Mouse (Mus musculus): ENCODE results near the gene Msh5. TPM values are rescaled to one million over a fixed set of nuclear protein-coding genes. Genes with fewer than 3 reads are reported as not detected.

The Msh5 gene
- polyA plus RNA-seq, 1 experiment, result 1.6 TPM

- Histone ChIP-seq H3K4me1 (ENCODE audit: control insufficient read depth, insufficient read depth, low read length) (no peaks in the 10 kb centered on the region), H3K27ac (ENCODE audit: insufficient read depth, low read depth, low read length) (no peak overlapping the region), H3K27me3 (replicated peaks; ENCODE audit: control insufficient read depth, insufficient read depth, low read length) (no peaks in the 10 kb centered on the region), H3K4me3 (ENCODE audit: insufficient read depth, low read depth, low read length) (no peak overlapping the region), H3K36me3 (ENCODE audit: control insufficient read depth, insufficient read depth, low read length) (no peaks in the 10 kb centered on the region)
- WGBS, result 77% methylated on average over 8 of the region's 8 CpGs
- DNase-seq, result no peak
- no peak for TF ChIP-seq CTCF (conservative IDR thresholded peaks at IDR 0.05; ENCODE audit: insufficient read depth, insufficient read length, low read depth, low read length)
- no peak for TF ChIP-seq POLR2A (IDR thresholded peaks at IDR 0.05; ENCODE audit: low read depth, low read length)
These were observed 14.1 kb downstream of the Msh5 start for GRCm38 (mm10) chr17:35032323-35032870.

- Histone ChIP-seq H3K27ac (ENCODE audit: insufficient read depth, low read depth, low read length) (no peak overlapping the region), H3K4me3 (ENCODE audit: insufficient read depth, low read depth, low read length) (no peak overlapping the region), H3K4me1 (ENCODE audit: control insufficient read depth, insufficient read depth, low read length) (no peaks in the 10 kb centered on the region), H3K27me3 (replicated peaks; ENCODE audit: control insufficient read depth, insufficient read depth, low read length) (no peaks in the 10 kb centered on the region), H3K36me3 (ENCODE audit: control insufficient read depth, insufficient read depth, low read length) (no peaks in the 10 kb centered on the region)
- DNase-seq, result no peak
- 85% methylated on average over 7 of the region's 7 CpGs for WGBS
- TF ChIP-seq CTCF (conservative IDR thresholded peaks at IDR 0.05; ENCODE audit: insufficient read depth, insufficient read length, low read depth, low read length), result no peak
- TF ChIP-seq POLR2A (IDR thresholded peaks at IDR 0.05; ENCODE audit: low read depth, low read length), result no peak
These were observed 14.7 kb downstream of the Msh5 start for GRCm38 (mm10) chr17:35031880-35032279.

- no peaks in the 10 kb centered on the region for H3K36me3 ChIP-seq (ENCODE audit: control insufficient read depth, insufficient read depth, low read length)
- H3K4me3 ChIP-seq (ENCODE audit: insufficient read depth, low read depth, low read length), result no peak overlapping the region
- no peaks in the 10 kb centered on the region for H3K4me1 ChIP-seq (ENCODE audit: control insufficient read depth, insufficient read depth, low read length)
- DNase-seq, result no peak
- H3K27ac ChIP-seq (ENCODE audit: insufficient read depth, low read depth, low read length), result no peak overlapping the region
- TF ChIP-seq CTCF (conservative IDR thresholded peaks at IDR 0.05; ENCODE audit: insufficient read depth, insufficient read length, low read depth, low read length), result no peak
- H3K27me3 ChIP-seq (replicated peaks; ENCODE audit: control insufficient read depth, insufficient read depth, low read length), result no peaks in the 10 kb centered on the region
- WGBS, result 89% methylated on average over 11 of the region's 11 CpGs
These were observed 15.3 kb downstream of the Msh5 start for GRCm38 (mm10) chr17:35031272-35031671.

GRCm38 (mm10) chr17:35029691-35030532 is 16.6 kb downstream of the Msh5 start:
- H3K4me1 ChIP-seq (ENCODE audit: control insufficient read depth, insufficient read depth, low read length), result no peaks in the 10 kb centered on the region
- H3K36me3 ChIP-seq (ENCODE audit: control insufficient read depth, insufficient read depth, low read length), result no peaks in the 10 kb centered on the region
- no peak overlapping the region for H3K27ac ChIP-seq (ENCODE audit: insufficient read depth, low read depth, low read length)
- TF ChIP-seq CTCF (conservative IDR thresholded peaks at IDR 0.05; ENCODE audit: insufficient read depth, insufficient read length, low read depth, low read length) (peak; percentile 71), POLR2A (IDR thresholded peaks at IDR 0.05; ENCODE audit: low read depth, low read length) (no peak)
- peak; percentile 35 for DNase-seq
- H3K4me3 ChIP-seq (ENCODE audit: insufficient read depth, low read depth, low read length), result no peak overlapping the region
- WGBS, result 39% methylated on average over 19 of the region's 19 CpGs
- no peaks in the 10 kb centered on the region for H3K27me3 ChIP-seq (replicated peaks; ENCODE audit: control insufficient read depth, insufficient read depth, low read length)

- Histone ChIP-seq H3K27me3 (replicated peaks; ENCODE audit: control insufficient read depth, insufficient read depth, low read length) (no peaks in the 10 kb centered on the region), H3K4me3 (ENCODE audit: insufficient read depth, low read depth, low read length) (no peak overlapping the region), H3K36me3 (ENCODE audit: control insufficient read depth, insufficient read depth, low read length) (no peaks in the 10 kb centered on the region), H3K4me1 (ENCODE audit: control insufficient read depth, insufficient read depth, low read length) (no peaks in the 10 kb centered on the region), H3K27ac (ENCODE audit: insufficient read depth, low read depth, low read length) (no peak overlapping the region)
- DNase-seq, result no peak
- TF ChIP-seq CTCF (conservative IDR thresholded peaks at IDR 0.05; ENCODE audit: insufficient read depth, insufficient read length, low read depth, low read length) (no peak), POLR2A (IDR thresholded peaks at IDR 0.05; ENCODE audit: low read depth, low read length) (no peak)
- WGBS, result 61% methylated on average over 2 of the region's 2 CpGs
These were observed 18.2 kb downstream of the Msh5 start for GRCm38 (mm10) chr17:35028315-35028714.

GRCm38 (mm10) chr17:35027277-35028068 is 19.1 kb downstream of the Msh5 start, which contains the start of gene Sapcd1:
TSS of gene Sapcd1 (minus strand) at chr17:35028016.
- DNase-seq, result no peak
- no peak within 1 kb of the TSS for H3K4me3 ChIP-seq (ENCODE audit: insufficient read depth, low read depth, low read length)
- no peak within 1 kb of the TSS for H3K27ac ChIP-seq (ENCODE audit: insufficient read depth, low read depth, low read length)
- WGBS, result 62% methylated on average over 13 of the region's 13 CpGs
- TF ChIP-seq CTCF (conservative IDR thresholded peaks at IDR 0.05; ENCODE audit: insufficient read depth, insufficient read length, low read depth, low read length) (no peak), POLR2A (IDR thresholded peaks at IDR 0.05; ENCODE audit: low read depth, low read length) (no peak)
- H3K36me3 ChIP-seq (ENCODE audit: control insufficient read depth, insufficient read depth, low read length), result no peaks in the 10 kb centered on the region
- no peaks in the 10 kb centered on the region for H3K27me3 ChIP-seq (replicated peaks; ENCODE audit: control insufficient read depth, insufficient read depth, low read length)
- no peaks in the 10 kb centered on the region for H3K4me1 ChIP-seq (ENCODE audit: control insufficient read depth, insufficient read depth, low read length)

GRCm38 (mm10) chr17:35026206-35026605 is 20.3 kb downstream of the Msh5 start:
- H3K4me3 ChIP-seq (ENCODE audit: insufficient read depth, low read depth, low read length), result no peak overlapping the region
- 81% methylated on average over 5 of the region's 5 CpGs for WGBS
- H3K27ac ChIP-seq (ENCODE audit: insufficient read depth, low read depth, low read length), result no peak overlapping the region
- H3K27me3 ChIP-seq (replicated peaks; ENCODE audit: control insufficient read depth, insufficient read depth, low read length), result no peaks in the 10 kb centered on the region
- no peak for DNase-seq
- H3K36me3 ChIP-seq (ENCODE audit: control insufficient read depth, insufficient read depth, low read length), result no peaks in the 10 kb centered on the region
- TF ChIP-seq POLR2A (IDR thresholded peaks at IDR 0.05; ENCODE audit: low read depth, low read length), result no peak
- no peak for TF ChIP-seq CTCF (conservative IDR thresholded peaks at IDR 0.05; ENCODE audit: insufficient read depth, insufficient read length, low read depth, low read length)
- no peaks in the 10 kb centered on the region for H3K4me1 ChIP-seq (ENCODE audit: control insufficient read depth, insufficient read depth, low read length)

Measured in kidney, adult 2 months (tissue).